Mouse (Mus musculus) right cerebral cortex, postnatal 25 days (tissue): Measurements from ENCODE around the gene Boll.

Experiments
- DNase-seq: peaks from one replicate; pipeline ENCODE4 v3.0.0; 2022

Gene Boll

GRCm38 (mm10) chr1:55237643-55238161 lies 125.6 kb downstream of the Boll start:
- DNase-seq = no peak

GRCm38 (mm10) chr1:55236890-55237642 lies 126.2 kb downstream of the Boll start, which contains the start of gene Mars2:
TSS of gene Mars2 (plus strand) at chr1:55237177.
- DNase-seq = peak; percentile 96

GRCm38 (mm10) chr1:55236487-55236886 lies 126.8 kb downstream of the Boll start:
- DNase-seq = no peak

GRCm38 (mm10) chr1:55234910-55235520 lies 128.3 kb downstream of the Boll start:
- no peak for DNase-seq

- no peak for DNase-seq
These were observed 134.9 kb downstream of the Boll start for GRCm38 (mm10) chr1:55228256-55228884.

GRCm38 (mm10) chr1:55227376-55227775 lies 135.9 kb downstream of the Boll start:
- DNase-seq = no peak

- no peak for DNase-seq
These were observed 137.0 kb downstream of the Boll start, which contains the start of gene Rftn2 for GRCm38 (mm10) chr1:55226011-55226857. TSS of gene Rftn2 (minus strand) at chr1:55226782.

GRCm38 (mm10) chr1:55225398-55225797 lies 137.9 kb downstream of the Boll start:
- DNase-seq = no peak

GRCm38 (mm10) chr1:55224111-55224510 lies 139.2 kb downstream of the Boll start:
- no peak for DNase-seq

- DNase-seq = no peak
These were observed 140.2 kb downstream of the Boll start for GRCm38 (mm10) chr1:55223026-55223425.

GRCm38 (mm10) chr1:55221352-55221751 lies 141.9 kb downstream of the Boll start:
- DNase-seq = no peak

GRCm38 (mm10) chr1:55217191-55217590 lies 146.1 kb downstream of the Boll start:
- DNase-seq = no peak

GRCm38 (mm10) chr1:55215185-55215813 lies 148.0 kb downstream of the Boll start:
- DNase-seq = no peak

- DNase-seq = no peak
These were observed 149.3 kb downstream of the Boll start for GRCm38 (mm10) chr1:55213936-55214335.

- no peak for DNase-seq
These were observed 149.8 kb downstream of the Boll start for GRCm38 (mm10) chr1:55213475-55213874.

GRCm38 (mm10) chr1:55212771-55213170 lies 150.5 kb downstream of the Boll start:
- DNase-seq = no peak

- no peak for DNase-seq
These were observed 152.2 kb downstream of the Boll start for GRCm38 (mm10) chr1:55211081-55211480.

- DNase-seq = no peak
These were observed 152.9 kb downstream of the Boll start for GRCm38 (mm10) chr1:55210202-55210965.

GRCm38 (mm10) chr1:55208500-55209140 lies 154.6 kb downstream of the Boll start:
- no peak for DNase-seq

GRCm38 (mm10) chr1:55207561-55207960 lies 155.7 kb downstream of the Boll start:
- DNase-seq = no peak

- DNase-seq = no peak
These were observed 157.4 kb downstream of the Boll start for GRCm38 (mm10) chr1:55205808-55206327.
